ENCODE assay signal across 1 mouse cellular context in the genomic region with DNA sequence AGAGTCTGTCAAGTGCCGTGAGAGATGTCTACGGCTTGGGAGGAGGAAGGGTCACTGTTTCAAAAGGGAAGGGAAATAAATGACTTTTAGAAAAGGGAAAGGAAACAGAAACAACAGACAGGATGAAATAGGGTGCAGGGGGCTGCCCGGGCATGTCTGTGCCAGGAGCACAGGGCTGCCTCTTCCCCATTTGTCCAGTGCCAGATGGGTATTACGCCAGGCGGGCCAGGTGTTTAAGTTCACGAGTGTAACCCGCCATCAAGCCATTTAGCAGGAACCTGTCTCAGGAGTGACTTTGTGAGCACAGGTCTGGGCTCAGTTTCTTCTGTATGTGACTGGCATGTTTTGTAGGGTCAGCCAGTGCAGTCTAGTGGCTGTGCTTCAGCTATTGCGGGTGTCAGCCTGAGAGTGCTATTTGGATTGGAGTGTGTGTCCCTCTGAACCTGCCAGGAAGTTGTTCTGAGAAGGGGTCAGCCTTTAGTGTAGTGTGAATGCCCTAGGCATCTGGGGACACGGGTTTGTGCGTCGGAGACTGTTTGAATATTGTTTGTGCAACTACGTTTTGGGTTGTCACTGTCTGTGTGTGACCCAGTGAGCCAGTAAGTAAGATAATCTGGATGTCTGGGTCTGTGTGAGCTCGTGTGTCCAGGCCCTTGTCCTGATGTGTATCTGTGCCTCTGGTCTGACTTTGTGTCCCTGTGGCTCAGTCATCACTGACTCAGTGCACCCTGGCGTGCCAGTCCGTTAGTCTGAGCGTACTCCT.
TF ChIP-seq lines count a peak whose summit lies in the region.

No protein-coding gene starts in this region.

TF ChIP-seq in CH12.LX, 34 proteins besides CTCF, POLR2A, EP300 and RAD21:
- TF ChIP-seq MXI1 (IDR thresholded peaks at IDR 0.05; ENCODE audit: low read depth, low read length), result no peak
- no peak for TF ChIP-seq USF2 (conservative IDR thresholded peaks at IDR 0.05; ENCODE audit: low read depth, low read length)
- no peak for TF ChIP-seq GABPA (IDR thresholded peaks at IDR 0.05; ENCODE audit: insufficient replicate concordance, low read depth, low read length)
- TF ChIP-seq HCFC1 (IDR thresholded peaks at IDR 0.05; ENCODE audit: low read depth, low read length), result no peak; the same call in 1 of the 2 replicates
- TF ChIP-seq RCOR1 (conservative IDR thresholded peaks at IDR 0.05; ENCODE audit: low read depth, low read length), result 0 out of 2 replicates have a peak, but pooled peaks have one; percentile 69
- TF ChIP-seq MEF2A (IDR thresholded peaks at IDR 0.05; ENCODE audit: borderline replicate concordance, low read depth, low read length), result peak; percentile 86
- TF ChIP-seq MAZ (IDR thresholded peaks at IDR 0.05; ENCODE audit: low read depth, low read length), result no peak
- TF ChIP-seq ZMIZ1 (IDR thresholded peaks at IDR 0.05; ENCODE audit: low read depth, low read length), result peak; percentile 25; the same call in 1 of the 2 replicates
- TF ChIP-seq KAT2A (IDR thresholded peaks at IDR 0.05; ENCODE audit: insufficient replicate concordance, low read length), result 0 out of 2 replicates have a peak, but pooled peaks have one; percentile 51
- no peak for TF ChIP-seq ZC3H11A (IDR thresholded peaks at IDR 0.05; ENCODE audit: low read depth, low read length)
- no peak; the same call in 1 of the 2 replicates for TF ChIP-seq NELFE (IDR thresholded peaks at IDR 0.05; ENCODE audit: low read depth, low read length)
- TF ChIP-seq CHD2 (IDR thresholded peaks at IDR 0.05; ENCODE audit: low read length), result peak; percentile 72
- no peak; the same call in 1 of the 2 replicates for TF ChIP-seq CHD1 (IDR thresholded peaks at IDR 0.05; ENCODE audit: low read depth, low read length)
- TF ChIP-seq BHLHE40 (IDR thresholded peaks at IDR 0.05; ENCODE audit: low read depth, low read length), result peak; percentile 71
- TF ChIP-seq MYC (IDR thresholded peaks at IDR 0.05; ENCODE audit: low read depth, low read length), result 0 out of 2 replicates have a peak, but pooled peaks have one; percentile 38
- TF ChIP-seq TBP (conservative IDR thresholded peaks at IDR 0.05; ENCODE audit: low read depth, low read length), result peak; percentile 62
- TF ChIP-seq MAX (IDR thresholded peaks at IDR 0.05; ENCODE audit: low read length), result no peak
- TF ChIP-seq MAFK (IDR thresholded peaks at IDR 0.05; ENCODE audit: insufficient replicate concordance, low read length), result no peak
- 0 out of 2 replicates have a peak, but pooled peaks have one; percentile 27 for TF ChIP-seq JUND (conservative IDR thresholded peaks at IDR 0.05; ENCODE audit: low read depth, low read length)
- no peak for TF ChIP-seq NRF1 (IDR thresholded peaks at IDR 0.05; ENCODE audit: low read depth, low read length)
- peak; percentile 74; the same call in 1 of the 2 replicates for TF ChIP-seq ETS1 (conservative IDR thresholded peaks at IDR 0.05; ENCODE audit: low read depth, low read length)
- TF ChIP-seq USF1 (IDR thresholded peaks at IDR 0.05; ENCODE audit: low read depth, low read length), result no peak
- no peak for TF ChIP-seq SMC3 (IDR thresholded peaks at IDR 0.05; ENCODE audit: low read depth, low read length)
- no peak for TF ChIP-seq JUN (IDR thresholded peaks at IDR 0.05; ENCODE audit: insufficient read depth, low read depth, low read length)
- TF ChIP-seq POLR2AphosphoS2 (IDR thresholded peaks at IDR 0.05; ENCODE audit: low read depth, low read length), result no peak
- TF ChIP-seq E2F4 (IDR thresholded peaks at IDR 0.05; ENCODE audit: insufficient replicate concordance, low read depth, low read length), result no peak
- TF ChIP-seq ZNF384 (IDR thresholded peaks at IDR 0.05; ENCODE audit: low read depth, low read length), result no peak
- TF ChIP-seq ELF1 (IDR thresholded peaks at IDR 0.05; ENCODE audit: low read depth, low read length), result 0 out of 2 replicates have a peak, but pooled peaks have one; percentile 26
- peak; percentile 82 for TF ChIP-seq IRF4 (IDR thresholded peaks at IDR 0.05; ENCODE audit: low read depth, low read length)
- no peak for TF ChIP-seq ZKSCAN1 (IDR thresholded peaks at IDR 0.05; ENCODE audit: borderline replicate concordance, low read depth, low read length)
- TF ChIP-seq UBTF (IDR thresholded peaks at IDR 0.05; ENCODE audit: low read depth, low read length), result no peak
- peak; percentile 79 for TF ChIP-seq SIN3A (IDR thresholded peaks at IDR 0.05; ENCODE audit: low read length)
- TF ChIP-seq TCF12 (IDR thresholded peaks at IDR 0.05; ENCODE audit: low read depth, low read length), result peak; percentile 90
- TF ChIP-seq PAX5 (IDR thresholded peaks at IDR 0.05; ENCODE audit: low read length), result no peak
